ENCODE assay signal across 8 mouse cellular contexts in the genomic region with DNA sequence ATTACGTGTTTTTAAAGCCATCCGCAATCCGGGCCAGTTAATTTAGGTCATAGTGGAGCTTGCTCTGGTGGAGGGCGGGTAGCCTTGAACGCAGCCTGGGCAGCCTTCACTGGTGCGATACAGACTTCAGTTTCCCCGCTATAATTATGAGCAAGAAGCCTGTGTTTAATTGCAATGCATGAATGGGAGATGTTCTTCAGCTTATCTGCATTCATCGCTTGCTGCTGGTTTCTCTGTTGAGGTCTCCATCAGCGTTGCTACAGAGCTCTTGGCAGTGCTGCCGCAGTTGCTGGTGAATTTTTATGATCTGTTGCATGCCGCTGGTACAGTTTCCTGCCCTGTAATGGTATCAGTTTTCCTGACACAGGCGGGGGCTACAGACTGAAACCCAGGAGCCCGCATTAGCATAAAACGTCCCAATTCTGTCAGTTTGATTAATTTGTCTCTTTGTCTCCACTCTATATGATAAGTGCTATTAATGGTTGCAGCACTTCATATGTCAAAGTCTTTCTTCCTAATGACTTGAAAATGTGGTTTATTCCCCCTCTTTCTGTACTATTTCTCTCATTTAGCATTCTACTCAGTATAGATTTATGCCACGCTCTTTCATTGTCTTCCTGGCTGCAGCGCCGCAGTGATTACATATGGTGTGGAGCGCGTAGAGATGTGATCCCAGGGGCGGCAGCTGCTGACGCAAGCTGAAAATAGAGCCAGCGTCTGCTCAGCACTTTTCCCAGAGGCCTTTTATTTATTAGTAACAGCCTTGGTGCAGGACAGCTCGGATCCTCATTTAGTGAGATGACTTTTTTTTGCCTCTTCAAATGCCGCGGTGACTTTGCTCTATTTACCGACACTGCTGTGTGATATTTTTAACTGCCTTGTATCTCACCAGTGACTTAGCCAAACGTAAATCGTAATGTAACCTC.
DNase-seq lines count a peak whose midpoint lies in the region; ATAC-seq and TF ChIP-seq lines count a peak whose summit lies in the region.

No protein-coding gene starts in this region.

- peak overlapping the region; percentile 40 for H3K9ac ChIP-seq in forebrain, embryonic 16.5 days (replicated peaks; ENCODE audit: low read depth, low read length)
- H3K9ac ChIP-seq in hindbrain, embryonic 11.5 days (ENCODE audit: low read depth, low read length) = peak overlapping the region; percentile 61
- H3K9ac ChIP-seq in stomach, postnatal 0 days (ENCODE audit: low read length) = no peak overlapping the region

- H3K27me3 ChIP-seq in forebrain, embryonic 16.5 days (replicated peaks; ENCODE audit: control insufficient read depth, insufficient read depth, low read length) = no peaks in the 10 kb centered on the region
- H3K27me3 ChIP-seq in hindbrain, embryonic 11.5 days (ENCODE audit: control insufficient read depth, insufficient read depth, low read length) = no peaks in the 10 kb centered on the region
- no peaks in the 10 kb centered on the region for H3K27me3 ChIP-seq in stomach, postnatal 0 days (ENCODE audit: control insufficient read depth, insufficient read depth, low read length)

- DNase-seq in right cerebral cortex, adult 18-20 months = peak; percentile 70
- no peak for DNase-seq in right cerebral cortex, postnatal 14 days
- peak; percentile 77 for DNase-seq in hindbrain, embryonic 11.5 days (ENCODE audit: low spot score)
- DNase-seq in layer of hippocampus, postnatal 10 days (ENCODE audit: low spot score in 2 of 2) = peak; percentile 43 to 56
- peak; percentile 85 for DNase-seq in mesoderm, embryonic 11.5 days (ENCODE audit: low read depth, low spot score)
- DNase-seq in stomach, postnatal 0 days (ENCODE audit: low spot score) = peak; percentile 33

- 3% methylated on average over 28 of the region's 28 CpGs for WGBS in forebrain, embryonic 16.5 days
- 19% methylated on average over 28 of the region's 28 CpGs for WGBS in hindbrain, embryonic 11.5 days
- WGBS in stomach, postnatal 0 days = 12% methylated on average over 28 of the region's 28 CpGs

- ATAC-seq in forebrain, embryonic 16.5 days = peak; percentile 88
- ATAC-seq in hindbrain, embryonic 11.5 days (ENCODE audit: low FRiP score) = peak; percentile 93
- peak; percentile 57; the same call in 1 of the 2 replicates for ATAC-seq in stomach, postnatal 0 days (ENCODE audit: low FRiP score, low TSS enrichment)
- ATAC-seq in megakaryocyte-erythroid progenitor cell, adult 5-6 weeks (replicated peaks; ENCODE audit: low FRiP score, low TSS enrichment, poor library complexity, severe bottlenecking) = no peak

- no peaks in the 10 kb centered on the region for H3K36me3 ChIP-seq in forebrain, embryonic 16.5 days (ENCODE audit: control insufficient read depth, insufficient read depth)
- H3K36me3 ChIP-seq in hindbrain, embryonic 11.5 days (ENCODE audit: control insufficient read depth, insufficient read depth, low read length) = no peaks in the 10 kb centered on the region
- H3K36me3 ChIP-seq in stomach, postnatal 0 days (ENCODE audit: control insufficient read depth, insufficient read depth, low read length) = no peaks in the 10 kb centered on the region

- no peak for TF ChIP-seq CTCF in stomach, postnatal 0 days (IDR thresholded peaks at IDR 0.05; ENCODE audit: low read depth)

- H3K4me1 ChIP-seq in forebrain, embryonic 16.5 days (replicated peaks; ENCODE audit: control insufficient read depth, insufficient read depth, low read length) = peaks cover 53% of the 10 kb centered on the region
- peaks cover 24% of the 10 kb centered on the region; the same call in 1 of the 2 replicates for H3K4me1 ChIP-seq in hindbrain, embryonic 11.5 days (replicated peaks; ENCODE audit: control insufficient read depth, insufficient read depth, low read length)
- 0 out of 2 replicates have a peak, but pooled peaks cover 2% of the 10 kb centered on the region for H3K4me1 ChIP-seq in stomach, postnatal 0 days (replicated peaks; ENCODE audit: control insufficient read depth, insufficient read depth)

- peak overlapping the region; percentile 53 for H3K4me2 ChIP-seq in forebrain, embryonic 16.5 days (ENCODE audit: low read length)
- peak overlapping the region; percentile 44 for H3K4me2 ChIP-seq in hindbrain, embryonic 11.5 days (replicated peaks; ENCODE audit: low read depth, low read length)
- H3K4me2 ChIP-seq in stomach, postnatal 0 days (replicated peaks; ENCODE audit: low read depth) = peak overlapping the region; percentile 50

- no peaks in the 10 kb centered on the region for H3K9me3 ChIP-seq in forebrain, embryonic 16.5 days (ENCODE audit: control insufficient read depth, low read length)
- no peaks in the 10 kb centered on the region for H3K9me3 ChIP-seq in hindbrain, embryonic 11.5 days (ENCODE audit: control insufficient read depth, low read length)
- no peaks in the 10 kb centered on the region for H3K9me3 ChIP-seq in stomach, postnatal 0 days (ENCODE audit: control insufficient read depth, low read length)

- TF ChIP-seq EP300 in stomach, postnatal 0 days (optimal IDR thresholded peaks at IDR 0.05) = no peak

- H3K27ac ChIP-seq in forebrain, embryonic 16.5 days (ENCODE audit: low read length) = peak overlapping the region; percentile 86
- H3K27ac ChIP-seq in hindbrain, embryonic 11.5 days (ENCODE audit: low read depth, low read length) = peak overlapping the region; percentile 94
- H3K27ac ChIP-seq in stomach, postnatal 0 days (replicated peaks) = no peak overlapping the region

- H3K4me3 ChIP-seq in forebrain, embryonic 16.5 days (replicated peaks; ENCODE audit: low read length) = peak overlapping the region; percentile 18
- peak overlapping the region; percentile 18; the same call in 1 of the 2 replicates for H3K4me3 ChIP-seq in hindbrain, embryonic 11.5 days (ENCODE audit: low read depth, low read length)
- peak overlapping the region; percentile 22 for H3K4me3 ChIP-seq in stomach, postnatal 0 days (ENCODE audit: low read depth, low read length)
